Mouse (Mus musculus): ENCODE results near the gene Stxbp1. TPM values are rescaled to one million over a fixed set of nuclear protein-coding genes. Genes with fewer than 3 reads are reported as not detected.

Gene Stxbp1
- polyA plus RNA-seq, 1 experiment from 2014 or later: 330 TPM

DNA sequence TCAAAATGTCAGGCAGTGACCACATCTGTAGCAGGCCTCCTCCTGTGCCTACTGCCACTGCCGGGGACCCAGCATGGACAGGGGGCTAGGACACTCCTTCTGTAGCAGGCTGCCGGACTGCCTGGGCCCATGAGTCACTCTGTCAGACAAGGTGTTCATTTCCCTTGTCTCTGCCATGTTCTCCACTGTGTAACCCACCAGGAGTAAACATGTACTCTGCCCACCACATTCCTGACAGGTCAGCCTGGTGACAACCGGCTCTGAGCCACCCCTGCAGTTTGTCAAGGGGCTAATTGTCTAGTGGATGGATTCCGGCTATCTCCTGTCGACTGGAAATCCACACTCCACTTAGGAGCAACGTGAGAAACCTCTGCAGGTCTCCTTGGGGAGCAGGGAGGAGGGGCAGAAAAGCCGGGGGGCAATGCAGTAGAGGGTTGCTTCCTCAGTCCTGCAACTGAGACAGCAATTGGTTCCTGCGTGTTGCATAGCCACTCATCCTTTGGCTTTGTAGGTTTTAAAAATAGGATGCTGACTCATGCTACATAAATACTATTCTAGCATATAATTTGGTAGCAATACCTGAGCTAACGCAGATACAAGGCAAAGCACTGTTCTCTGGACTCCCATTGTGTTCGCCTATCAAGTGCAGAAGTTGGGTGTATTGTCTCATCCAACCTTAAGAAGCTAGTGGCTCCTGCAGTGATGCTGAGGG is 48.6 kb downstream of the Stxbp1 start:
- no peak overlapping the region for H3K27ac ChIP-seq
- peaks cover 70% of the 10 kb centered on the region for H3K36me3 ChIP-seq (replicated peaks)
- no peak for ATAC-seq (replicated peaks)
- no peaks in the 10 kb centered on the region for H3K9me3 ChIP-seq
- WGBS: 80% methylated on average over 10 of the region's 10 CpGs
- no peaks in the 10 kb centered on the region for H3K4me1 ChIP-seq
- no peaks in the 10 kb centered on the region for H3K27me3 ChIP-seq (replicated peaks)
- no peak overlapping the region for H3K4me3 ChIP-seq
- no peak overlapping the region for H3K9ac ChIP-seq
- no peak overlapping the region for H3K4me2 ChIP-seq

DNA sequence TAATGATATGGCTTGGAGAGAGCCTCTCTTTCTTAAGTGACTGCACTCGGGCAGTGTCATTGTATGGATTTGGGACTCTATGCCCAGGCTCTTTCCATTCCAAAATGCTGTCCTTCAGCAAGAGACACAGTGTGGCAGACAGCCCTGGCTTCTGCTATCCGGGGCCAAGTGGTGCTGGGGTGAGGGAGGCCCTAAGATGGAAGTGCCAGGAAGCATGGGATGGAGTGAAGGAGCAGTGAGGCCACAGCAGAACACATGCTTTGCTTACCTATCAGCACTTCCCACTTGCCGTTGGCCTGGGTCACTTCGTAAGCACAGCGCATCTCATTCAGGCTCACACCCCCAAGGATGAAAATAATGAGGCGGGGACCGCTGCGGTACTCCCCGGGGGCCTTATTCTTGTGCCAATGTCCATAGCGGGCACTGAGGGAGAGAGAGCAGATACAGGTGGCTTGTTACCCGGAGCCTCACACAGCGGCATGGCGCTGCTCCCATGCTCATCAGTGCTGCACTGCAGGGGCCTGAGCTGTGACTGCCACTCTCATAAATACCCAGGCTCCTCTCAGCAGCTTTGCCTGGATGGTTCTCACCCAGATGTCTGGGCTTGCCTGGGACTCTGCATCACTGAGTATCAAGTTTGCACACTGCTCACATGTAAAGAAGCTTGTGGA is 51.2 kb downstream of the Stxbp1 start:
- no peaks in the 10 kb centered on the region for H3K27me3 ChIP-seq (replicated peaks)
- no peaks in the 10 kb centered on the region for H3K4me1 ChIP-seq
- 89% methylated on average over 13 of the region's 13 CpGs for WGBS
- ATAC-seq (replicated peaks): no peak
- no peaks in the 10 kb centered on the region for H3K9me3 ChIP-seq
- peaks cover 55% of the 10 kb centered on the region for H3K36me3 ChIP-seq (replicated peaks)
- H3K4me2 ChIP-seq: no peak overlapping the region
- H3K4me3 ChIP-seq: no peak overlapping the region
- no peak overlapping the region for H3K9ac ChIP-seq
- H3K27ac ChIP-seq: no peak overlapping the region

DNA sequence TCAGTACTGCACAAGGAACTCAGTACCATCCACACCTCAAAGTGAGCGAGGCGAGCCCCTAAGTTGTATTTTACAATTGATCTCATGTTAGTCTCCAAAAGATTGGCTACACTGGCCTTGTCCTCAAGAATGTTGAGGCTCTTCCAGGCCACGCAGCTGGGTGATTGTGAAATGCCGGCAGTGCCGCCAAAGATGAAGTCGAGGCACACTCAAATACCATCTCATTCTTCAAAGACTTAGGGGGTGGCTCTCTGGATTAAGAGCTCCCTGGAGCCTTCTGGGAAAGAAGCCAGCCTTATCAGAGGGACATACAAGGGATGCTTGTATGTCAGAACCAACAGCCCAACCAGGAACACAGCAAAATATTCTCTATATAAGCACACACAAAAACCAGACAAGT is 55.7 kb downstream of the Stxbp1 start:
- Histone ChIP-seq H3K9ac (no peak overlapping the region), H3K4me3 (no peak overlapping the region), H3K4me2 (no peak overlapping the region), H3K27me3 (replicated peaks) (no peaks in the 10 kb centered on the region), H3K27ac (no peak overlapping the region), H3K36me3 (replicated peaks) (peaks cover 27% of the 10 kb centered on the region; the same call in 1 of the 2 replicates), H3K4me1 (no peaks in the 10 kb centered on the region), H3K9me3 (no peaks in the 10 kb centered on the region)
- ATAC-seq (replicated peaks): no peak
- 60% methylated on average over 6 of the region's 6 CpGs for WGBS

DNA sequence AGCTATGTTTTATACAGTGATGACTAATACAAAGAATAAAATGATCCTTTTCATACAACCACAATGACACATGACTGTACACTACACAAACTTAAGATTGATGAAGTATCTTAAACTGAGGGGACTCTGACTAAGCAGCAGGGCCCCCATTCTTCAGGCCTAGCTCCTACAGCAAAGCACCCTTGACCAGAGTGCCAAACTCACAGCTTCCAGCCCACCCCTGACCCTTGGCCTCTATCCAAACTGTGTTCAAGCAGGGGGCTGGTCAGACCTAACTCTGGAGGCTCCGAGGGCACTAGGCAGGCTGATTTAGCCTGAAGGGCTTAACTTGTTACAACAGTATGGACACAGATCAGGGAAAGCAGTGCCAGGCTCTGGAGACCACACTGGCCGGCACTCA is 58.5 kb downstream of the Stxbp1 start:
- H3K9ac ChIP-seq: no peak overlapping the region
- WGBS: 66% methylated on average over 2 of the region's 2 CpGs
- no peak overlapping the region for H3K4me3 ChIP-seq
- no peak for ATAC-seq (replicated peaks)
- H3K27ac ChIP-seq: no peak overlapping the region
- H3K4me2 ChIP-seq: no peak overlapping the region
- H3K9me3 ChIP-seq: no peaks in the 10 kb centered on the region
- H3K27me3 ChIP-seq (replicated peaks): no peaks in the 10 kb centered on the region
- peaks cover 2% of the 10 kb centered on the region; the same call in 1 of the 2 replicates for H3K4me1 ChIP-seq
- peaks cover 2% of the 10 kb centered on the region; the same call in 1 of the 2 replicates for H3K36me3 ChIP-seq (replicated peaks)

DNA sequence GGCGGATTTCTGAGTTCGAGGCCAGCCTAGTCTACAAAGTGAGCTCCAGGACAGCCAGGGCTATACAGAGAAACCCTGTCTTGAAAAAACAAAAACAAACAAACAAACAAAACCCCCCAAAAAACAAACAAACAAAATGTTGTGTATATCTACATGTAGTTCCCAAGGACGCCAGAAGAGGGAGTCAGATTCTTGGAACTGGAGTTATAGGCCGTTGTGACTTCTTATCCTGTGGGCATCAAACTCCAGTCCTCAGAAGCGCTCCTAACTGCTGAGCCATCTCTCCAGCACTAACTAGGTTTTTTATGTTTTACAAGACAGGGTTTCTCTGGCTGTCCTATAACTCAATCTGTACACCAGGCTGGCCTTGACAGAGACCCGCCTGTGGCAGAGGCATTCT is 59.9 kb downstream of the Stxbp1 start:
- WGBS: 65% methylated on average over 6 of the region's 6 CpGs
- ATAC-seq (replicated peaks): no peak
- Histone ChIP-seq H3K36me3 (replicated peaks) (peaks cover 2% of the 10 kb centered on the region; the same call in 1 of the 2 replicates), H3K4me2 (no peak overlapping the region), H3K4me1 (peaks cover 2% of the 10 kb centered on the region; the same call in 1 of the 2 replicates), H3K27me3 (replicated peaks) (no peaks in the 10 kb centered on the region), H3K9ac (no peak overlapping the region), H3K9me3 (no peaks in the 10 kb centered on the region), H3K27ac (no peak overlapping the region), H3K4me3 (no peak overlapping the region)

DNA sequence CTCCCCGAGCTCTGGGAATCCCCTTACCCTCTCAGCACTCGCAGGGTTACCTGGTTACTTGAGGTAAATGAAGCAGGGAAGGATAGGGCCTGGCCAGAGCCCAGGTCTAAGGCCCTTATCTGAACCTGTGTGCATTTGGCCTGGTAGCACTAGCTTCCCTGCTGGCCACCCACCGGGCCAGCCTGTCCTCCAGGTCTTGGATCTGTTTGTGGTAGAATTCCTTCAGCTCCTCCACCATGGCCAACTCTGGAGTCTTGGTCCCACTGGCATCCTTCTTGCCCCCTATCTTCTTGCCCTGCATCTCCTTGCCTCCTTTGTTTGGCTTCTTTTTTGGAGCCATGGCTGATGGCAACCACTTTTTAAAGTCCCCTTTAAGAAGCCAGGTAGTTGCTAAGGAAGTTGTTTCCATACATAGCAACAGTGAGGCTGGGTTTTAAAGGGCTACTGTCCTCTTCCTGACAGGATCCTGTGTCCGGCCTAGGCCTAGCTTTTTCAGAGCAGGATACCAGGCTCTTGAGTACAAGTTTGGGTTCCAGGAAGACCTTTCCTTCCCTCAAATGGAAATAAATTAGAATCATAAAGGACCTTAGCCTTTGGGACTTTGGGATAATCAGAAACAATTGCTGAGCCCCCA is 62.9 kb downstream of the Stxbp1 start, which contains the start of gene Cfap157:
TSS of gene Cfap157 (minus strand) at position 381 of the 634 bp plus-strand sequence.
- H3K27me3 ChIP-seq (replicated peaks): no peaks in the 10 kb centered on the region
- WGBS: 79% methylated on average over 4 of the region's 4 CpGs
- no peak within 1 kb of the TSS for H3K27ac ChIP-seq
- H3K36me3 ChIP-seq (replicated peaks): no peaks in the 10 kb centered on the region; the same call in 1 of the 2 replicates
- no peak within 1 kb of the TSS for H3K9ac ChIP-seq
- peak within 1 kb of the TSS; percentile 24 for H3K4me2 ChIP-seq
- H3K9me3 ChIP-seq: no peaks in the 10 kb centered on the region
- no peak for ATAC-seq (replicated peaks)
- peaks cover 2% of the 10 kb centered on the region; the same call in 1 of the 2 replicates for H3K4me1 ChIP-seq
- H3K4me3 ChIP-seq: no peak within 1 kb of the TSS

DNA sequence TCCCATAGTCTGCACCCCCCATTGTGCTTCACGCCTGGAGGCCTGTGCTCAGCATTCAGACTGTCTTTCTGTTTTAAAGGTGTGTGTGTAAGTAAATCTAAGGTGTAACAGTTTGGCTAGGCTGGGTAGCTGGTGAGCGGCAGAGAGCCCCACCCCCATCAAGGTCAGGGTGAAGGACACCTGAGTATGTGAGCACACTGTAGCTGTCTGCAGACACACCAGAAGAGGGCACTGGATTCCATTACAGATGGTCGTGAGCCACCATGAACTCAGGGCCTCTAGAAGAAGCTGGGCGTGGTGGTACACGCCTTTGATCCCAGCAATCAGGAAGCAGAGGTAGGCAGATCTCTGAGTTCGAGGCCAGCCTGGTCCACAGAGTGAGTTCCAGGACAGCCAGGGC is 65.3 kb downstream of the Stxbp1 start:
- H3K4me2 ChIP-seq: no peak overlapping the region
- no peaks in the 10 kb centered on the region for H3K27me3 ChIP-seq (replicated peaks)
- H3K36me3 ChIP-seq (replicated peaks): no peaks in the 10 kb centered on the region
- H3K9ac ChIP-seq: no peak overlapping the region
- H3K4me1 ChIP-seq: peaks cover 2% of the 10 kb centered on the region; the same call in 1 of the 2 replicates
- H3K9me3 ChIP-seq: no peaks in the 10 kb centered on the region
- no peak for ATAC-seq (replicated peaks)
- 81% methylated on average over 6 of the region's 6 CpGs for WGBS
- no peak overlapping the region for H3K4me3 ChIP-seq
- no peak overlapping the region for H3K27ac ChIP-seq

DNA sequence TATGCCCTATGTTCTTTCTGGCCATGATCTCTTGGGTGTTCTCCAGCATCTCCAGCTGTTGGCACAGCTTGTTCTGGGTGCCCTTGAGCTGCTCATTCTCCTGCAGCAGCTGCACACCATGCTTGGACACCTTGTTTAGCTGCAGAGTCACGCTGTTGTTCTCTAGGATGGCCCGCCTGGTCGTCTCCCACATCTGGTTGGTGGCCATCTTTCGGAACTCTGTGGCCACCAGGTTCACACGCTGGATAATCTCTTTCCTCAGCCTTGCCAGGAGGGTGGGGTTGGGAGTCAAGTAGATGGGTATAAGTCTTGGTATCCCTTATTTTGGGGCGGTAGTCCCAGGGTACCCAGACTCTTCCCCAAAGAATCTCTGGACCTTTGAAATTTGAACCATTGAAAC is 67.3 kb downstream of the Stxbp1 start:
- 90% methylated on average over 6 of the region's 6 CpGs for WGBS
- Histone ChIP-seq H3K4me3 (no peak overlapping the region), H3K27me3 (replicated peaks) (no peaks in the 10 kb centered on the region), H3K9me3 (no peaks in the 10 kb centered on the region), H3K9ac (no peak overlapping the region), H3K36me3 (replicated peaks) (no peaks in the 10 kb centered on the region), H3K27ac (no peak overlapping the region), H3K4me1 (peaks cover 15% of the 10 kb centered on the region), H3K4me2 (no peak overlapping the region)
- ATAC-seq (replicated peaks): no peak

DNA sequence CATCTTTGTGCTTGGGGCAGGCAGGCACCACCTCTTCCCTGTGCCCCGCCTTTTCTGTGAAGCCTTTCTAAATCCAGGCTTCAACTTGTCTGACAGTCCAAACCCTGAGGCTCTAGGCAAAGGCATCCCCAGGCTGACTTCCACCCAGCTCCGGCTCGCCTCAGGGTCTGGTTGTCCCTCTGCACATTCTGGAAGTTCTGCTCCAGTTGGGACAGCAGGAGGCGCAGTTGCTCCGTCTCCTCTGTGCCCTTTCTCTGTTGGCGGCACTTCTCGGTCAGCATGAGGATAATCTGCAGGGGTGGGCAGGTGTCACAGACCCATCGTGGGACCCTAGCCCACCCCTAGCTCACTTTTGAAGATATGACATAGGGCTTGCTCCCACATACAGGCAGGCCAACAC is 67.9 kb downstream of the Stxbp1 start:
- no peak overlapping the region for H3K4me2 ChIP-seq
- H3K36me3 ChIP-seq (replicated peaks): no peaks in the 10 kb centered on the region
- no peak for ATAC-seq (replicated peaks)
- H3K27me3 ChIP-seq (replicated peaks): no peaks in the 10 kb centered on the region
- WGBS: 16% methylated on average over 8 of the region's 8 CpGs
- H3K4me1 ChIP-seq: peaks cover 13% of the 10 kb centered on the region
- no peak overlapping the region for H3K9ac ChIP-seq
- H3K27ac ChIP-seq: no peak overlapping the region
- no peaks in the 10 kb centered on the region for H3K9me3 ChIP-seq
- H3K4me3 ChIP-seq: no peak overlapping the region

DNA sequence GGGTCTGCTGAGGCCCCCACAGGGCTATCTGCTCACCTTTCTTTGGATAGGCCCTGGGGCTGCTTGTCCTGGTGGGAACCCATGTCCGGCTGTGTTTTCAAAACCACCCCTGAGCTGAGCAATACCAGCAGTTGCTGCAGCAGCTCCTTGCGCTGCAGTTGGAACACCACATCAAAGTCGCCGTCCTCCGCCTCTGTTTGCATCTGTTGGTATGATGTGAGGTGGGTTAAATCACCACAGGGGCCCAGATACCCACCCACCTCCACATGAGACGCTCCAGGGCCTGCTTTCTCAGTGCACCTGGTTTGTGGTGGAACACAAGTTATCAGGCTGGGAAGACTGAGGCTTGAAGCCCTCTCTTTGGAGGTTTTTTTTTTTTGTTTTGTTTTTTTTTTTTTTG is 69.0 kb downstream of the Stxbp1 start:
- H3K27ac ChIP-seq: no peak overlapping the region
- H3K36me3 ChIP-seq (replicated peaks): no peaks in the 10 kb centered on the region
- no peaks in the 10 kb centered on the region for H3K27me3 ChIP-seq (replicated peaks)
- H3K9me3 ChIP-seq: no peaks in the 10 kb centered on the region
- H3K4me3 ChIP-seq: no peak overlapping the region
- WGBS: 93% methylated on average over 6 of the region's 6 CpGs
- ATAC-seq (replicated peaks): no peak
- peaks cover 13% of the 10 kb centered on the region for H3K4me1 ChIP-seq
- no peak overlapping the region for H3K4me2 ChIP-seq
- H3K9ac ChIP-seq: no peak overlapping the region

DNA sequence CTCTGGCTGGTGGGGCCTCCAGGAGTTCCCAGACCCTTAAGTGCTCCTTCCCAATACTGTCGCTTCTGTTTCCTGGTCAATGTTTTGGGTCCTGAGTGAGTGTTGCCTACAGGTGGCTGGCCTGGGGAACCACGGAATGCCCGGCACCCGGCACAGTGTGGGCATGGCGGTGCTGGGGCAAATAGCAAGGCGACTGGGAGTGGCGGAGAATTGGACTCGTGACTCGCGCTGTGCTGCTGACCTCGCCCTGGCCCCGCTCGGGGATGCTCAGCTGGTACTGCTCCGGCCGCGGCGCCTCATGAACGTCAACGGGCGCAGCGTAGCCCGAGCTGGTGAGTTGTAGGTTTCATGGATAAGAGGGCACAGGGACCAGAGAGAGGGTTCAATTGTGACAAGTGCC is 70.9 kb downstream of the Stxbp1 start:
- H3K4me2 ChIP-seq: peak overlapping the region; percentile 81
- H3K27me3 ChIP-seq (replicated peaks): no peaks in the 10 kb centered on the region
- no peaks in the 10 kb centered on the region for H3K9me3 ChIP-seq
- peak overlapping the region; percentile 81 for H3K4me3 ChIP-seq
- no peak overlapping the region for H3K27ac ChIP-seq
- WGBS: 21% methylated on average over 22 of the region's 22 CpGs
- no peak for ATAC-seq (replicated peaks)
- peaks cover 13% of the 10 kb centered on the region for H3K4me1 ChIP-seq
- no peak overlapping the region for H3K9ac ChIP-seq
- H3K36me3 ChIP-seq (replicated peaks): no peaks in the 10 kb centered on the region

DNA sequence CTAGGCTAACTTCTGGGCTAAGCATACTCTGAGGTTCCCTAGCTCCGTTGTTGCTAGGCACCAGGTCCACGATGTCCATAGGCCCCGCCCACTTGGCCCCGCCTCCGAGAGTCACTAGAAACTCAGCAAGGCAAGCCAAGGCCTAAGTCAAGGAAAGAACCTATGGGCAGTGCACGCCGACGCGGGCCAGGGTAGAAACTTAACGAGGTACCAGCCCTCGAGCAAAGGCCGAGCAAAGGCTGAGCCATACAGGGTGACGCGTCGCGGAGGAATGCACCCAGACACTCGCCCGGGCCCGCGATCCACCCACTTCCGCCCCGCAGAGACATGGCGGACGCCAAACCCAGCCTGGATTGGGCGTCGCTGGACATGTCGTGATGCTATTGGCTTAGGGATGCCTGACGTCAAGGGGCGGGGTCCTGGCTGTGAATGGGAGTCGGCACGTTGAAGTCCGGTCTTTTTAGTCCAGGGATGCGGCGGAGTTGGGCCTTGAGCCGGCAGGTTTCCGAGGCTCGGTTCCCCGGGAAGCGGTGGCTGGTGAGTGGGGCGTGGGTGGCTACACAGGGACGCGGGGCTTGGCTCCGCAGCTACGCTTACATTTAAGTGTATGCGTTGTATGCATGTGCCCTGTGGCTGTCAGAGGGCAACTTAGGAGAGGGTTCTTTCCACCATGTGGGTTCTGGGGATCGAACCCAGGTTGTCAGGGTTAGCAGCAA is 71.5 kb downstream of the Stxbp1 start, which contains the start of the genes Ttc16 and Ptrh1:
TSS of gene Ttc16 (minus strand) at position 275 of the 716 bp plus-strand sequence.
TSS of gene Ptrh1 (plus strand) at position 428 of the 716 bp plus-strand sequence.
- peak within 1 kb of the TSS; percentile 52 for H3K9ac ChIP-seq
- peak; percentile 98 for ATAC-seq (replicated peaks)
- H3K4me3 ChIP-seq: peak within 1 kb of the TSS; percentile 81
- H3K9me3 ChIP-seq: no peaks in the 10 kb centered on the region
- no peaks in the 10 kb centered on the region for H3K36me3 ChIP-seq (replicated peaks)
- H3K4me1 ChIP-seq: peaks cover 13% of the 10 kb centered on the region
- WGBS: under 1% methylated on average over 46 of the region's 46 CpGs
- H3K27me3 ChIP-seq (replicated peaks): no peaks in the 10 kb centered on the region
- H3K4me2 ChIP-seq: peak within 1 kb of the TSS; percentile 81
- peak within 1 kb of the TSS; percentile 80 for H3K27ac ChIP-seq

All from midbrain, embryonic 15.5 days (tissue).